Mouse (Mus musculus): Measurements from ENCODE around the gene Tmem265.

The Tmem265 gene

DNA sequence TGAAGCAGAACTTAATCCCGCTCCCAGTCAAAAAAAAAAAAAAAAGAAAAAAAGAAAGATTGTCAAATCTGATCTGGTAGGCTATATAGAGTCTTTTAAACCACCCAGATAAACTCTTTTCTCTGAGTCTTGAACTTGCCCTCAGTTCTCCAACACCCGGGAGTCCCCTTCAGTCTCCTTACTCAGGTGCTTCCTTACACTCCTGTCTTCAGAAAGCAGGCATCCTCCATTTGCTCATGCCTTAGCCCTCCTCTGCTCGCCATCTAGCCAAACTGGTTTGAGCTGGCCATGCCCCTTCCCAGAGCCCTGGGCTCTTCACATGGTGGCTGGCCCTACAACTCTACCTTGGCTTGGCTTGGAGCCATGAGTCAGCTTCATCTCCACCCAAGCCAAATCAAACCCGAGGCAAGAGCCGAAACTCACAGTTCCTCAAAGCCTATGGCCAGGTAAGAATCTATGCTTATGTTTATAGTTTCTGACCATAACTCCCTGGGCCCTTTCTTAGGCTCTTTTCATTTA lies at the start of gene Tmem265:
Gene Tmem265, plus strand, starts transcription at position 51 of the 519 bp plus-strand sequence.
- DNase-seq (ENCODE audit: low spot score): no peak

DNA sequence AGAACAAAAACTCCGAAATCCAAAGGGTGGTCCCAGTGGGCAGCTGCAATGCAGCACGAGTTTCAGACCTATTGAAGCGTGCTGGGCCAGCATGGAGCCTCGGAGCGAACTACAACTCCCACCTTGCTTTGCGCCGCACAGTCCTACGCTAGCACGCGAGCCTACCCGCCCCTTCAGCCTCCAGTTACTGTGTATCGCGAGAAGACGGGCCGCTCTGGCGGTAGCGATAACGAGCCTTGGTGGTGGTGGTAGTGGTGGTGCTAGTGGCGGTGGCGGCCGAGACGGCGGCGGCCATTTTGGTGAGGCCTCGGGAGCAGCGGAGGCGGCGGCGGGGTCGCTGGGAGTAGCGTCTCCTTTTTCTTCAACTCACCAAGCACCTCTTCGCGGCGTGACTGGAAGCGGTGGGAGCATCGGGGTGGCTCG lies 49.4 kb upstream of the Tmem265 start, which contains the start of gene Srcap:
Gene Srcap, plus strand, starts transcription at position 176 of the 423 bp plus-strand sequence.
- peak; percentile 89 for DNase-seq (ENCODE audit: low spot score)

DNA sequence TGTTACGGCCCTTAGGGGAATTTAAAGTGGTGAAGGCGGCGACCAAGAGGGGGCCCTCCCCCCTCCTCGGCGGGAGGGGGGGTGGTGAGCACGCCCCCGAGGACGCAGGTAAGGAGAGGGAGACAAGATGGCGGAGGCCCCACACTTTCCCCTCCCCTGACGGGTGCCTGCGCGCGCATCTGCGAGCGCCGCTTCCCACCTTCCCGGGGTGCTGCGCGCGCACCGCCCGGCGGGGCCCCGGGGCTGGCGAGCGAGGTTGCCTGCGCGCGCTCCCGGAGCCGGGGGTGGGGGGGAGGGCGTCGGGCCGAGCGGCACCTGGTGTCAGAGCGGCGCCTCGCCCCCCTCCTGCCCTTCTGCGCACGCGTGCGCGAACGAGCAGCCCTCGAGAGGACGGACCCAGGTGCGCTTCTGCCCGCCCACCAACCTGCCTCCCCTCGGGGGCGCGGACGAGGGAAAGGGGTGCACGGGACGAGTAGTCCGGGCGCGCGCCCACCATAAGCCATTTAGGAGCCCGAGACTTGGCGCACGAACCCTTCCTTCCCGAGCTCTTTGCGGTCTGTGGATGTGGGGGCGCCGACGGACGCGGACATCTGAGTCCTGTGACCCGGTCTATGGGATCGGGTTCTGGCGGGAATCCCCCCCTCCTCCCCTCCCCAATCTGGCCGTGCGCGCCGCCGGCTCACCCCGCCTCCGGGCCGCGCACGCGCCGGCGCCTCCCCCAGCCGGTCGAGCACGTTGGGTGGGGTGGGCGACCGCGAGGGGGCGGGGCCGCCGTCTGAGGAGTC lies 48.8 kb upstream of the Tmem265 start:
- peak; percentile 87 for DNase-seq (ENCODE audit: low spot score)

DNA sequence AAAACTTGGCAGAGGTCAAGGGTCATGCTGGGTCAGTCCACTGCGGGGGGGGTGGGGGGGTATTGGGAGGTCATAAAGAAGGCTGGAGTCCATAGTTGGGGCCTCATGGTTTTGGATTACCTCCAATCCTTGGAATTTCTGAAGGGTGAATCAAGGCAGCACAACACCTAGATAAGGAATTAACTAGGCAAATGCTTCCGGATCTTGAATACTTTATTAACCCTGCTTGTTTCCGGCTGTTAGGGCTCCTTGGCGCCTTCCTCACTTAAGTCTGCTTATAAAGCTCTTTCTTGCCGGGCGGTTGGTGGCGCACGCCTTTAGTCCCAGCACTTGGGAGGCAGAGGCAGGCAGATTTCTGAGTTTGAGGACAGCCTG lies 48.2 kb upstream of the Tmem265 start:
- no peak for DNase-seq (ENCODE audit: low spot score)

DNA sequence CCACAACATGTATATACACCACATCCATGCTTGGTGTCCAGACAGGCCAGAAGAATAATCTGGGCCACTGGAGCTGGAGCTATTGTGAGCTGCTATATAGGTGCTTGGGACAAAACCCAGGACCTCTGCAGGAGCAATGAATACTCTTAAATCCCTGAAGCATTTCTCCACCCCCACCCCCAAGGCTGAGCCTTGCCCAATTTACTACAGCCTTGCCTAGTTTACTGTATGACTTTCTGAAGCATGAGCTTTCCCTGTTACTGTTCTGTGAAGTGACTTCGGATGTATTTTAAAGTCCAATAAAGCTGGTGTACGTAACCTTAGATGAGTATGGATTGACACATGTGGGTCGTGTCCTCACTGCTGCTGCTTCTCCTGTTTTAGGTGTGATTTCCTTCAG lies 47.4 kb upstream of the Tmem265 start:
- no peak for DNase-seq (ENCODE audit: low spot score)

DNA sequence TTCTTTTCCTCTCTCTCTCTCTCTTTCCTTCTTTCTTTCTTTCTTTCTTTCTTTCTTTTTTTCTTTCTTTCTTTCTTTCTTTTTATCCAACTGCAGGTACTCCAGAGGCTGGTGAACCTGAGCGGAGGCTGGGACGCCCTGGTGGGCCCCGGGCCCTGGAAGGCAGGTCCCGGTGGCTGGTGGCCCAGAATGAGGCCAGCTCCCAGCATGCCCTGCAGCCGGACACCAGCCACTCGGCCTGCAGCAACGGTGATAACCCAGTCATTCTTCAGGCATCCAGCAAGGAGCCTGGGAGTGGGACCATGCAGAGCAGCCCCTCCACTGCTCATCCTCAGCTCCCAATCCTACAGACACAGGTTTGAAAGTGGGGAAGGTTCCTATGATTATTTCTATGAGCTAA lies 45.3 kb upstream of the Tmem265 start:
- DNase-seq (ENCODE audit: low spot score): no peak

DNA sequence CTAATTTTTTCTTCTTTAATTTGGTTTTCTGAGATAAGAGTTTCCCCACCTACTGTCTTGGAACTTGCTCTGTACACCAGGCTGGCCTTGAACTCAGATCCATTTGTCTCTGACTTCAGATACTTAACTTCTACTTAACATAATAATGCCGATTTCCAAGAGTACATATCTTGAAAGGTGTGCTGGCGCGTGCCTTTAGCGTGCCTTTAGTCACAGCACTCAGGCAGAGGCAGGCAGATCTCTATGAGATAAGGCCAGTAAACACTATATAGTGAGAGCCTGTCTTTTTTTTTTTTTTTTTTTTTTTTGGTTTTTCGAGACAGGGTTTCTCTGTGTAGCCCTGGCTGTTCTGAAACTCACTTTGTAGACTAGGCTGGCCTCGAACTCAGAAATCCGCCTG lies 44.8 kb upstream of the Tmem265 start:
- no peak for DNase-seq (ENCODE audit: low spot score)

DNA sequence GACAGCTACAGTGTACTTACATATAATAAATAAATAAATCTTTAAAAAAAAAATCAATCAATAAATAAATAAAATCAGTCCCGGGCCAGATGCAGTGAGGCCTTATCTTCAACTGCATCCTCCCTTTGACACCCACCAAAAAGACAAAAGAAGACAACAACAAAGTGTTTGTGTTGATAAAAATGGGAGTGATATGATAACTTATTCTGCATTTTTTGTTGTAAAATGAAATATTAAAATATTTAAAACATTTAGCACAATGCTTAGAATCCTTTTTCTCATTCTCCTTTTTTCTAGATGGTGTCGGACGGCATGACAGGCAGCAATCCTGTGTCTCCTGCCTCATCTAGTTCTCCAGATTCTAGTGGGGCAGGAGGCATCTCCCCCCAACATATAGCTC lies 41.9 kb upstream of the Tmem265 start, which contains the start of gene Gm42715:
Gene Gm42715, plus strand, starts transcription at position 301 of the 400 bp plus-strand sequence.
- no peak for DNase-seq (ENCODE audit: low spot score)

DNA sequence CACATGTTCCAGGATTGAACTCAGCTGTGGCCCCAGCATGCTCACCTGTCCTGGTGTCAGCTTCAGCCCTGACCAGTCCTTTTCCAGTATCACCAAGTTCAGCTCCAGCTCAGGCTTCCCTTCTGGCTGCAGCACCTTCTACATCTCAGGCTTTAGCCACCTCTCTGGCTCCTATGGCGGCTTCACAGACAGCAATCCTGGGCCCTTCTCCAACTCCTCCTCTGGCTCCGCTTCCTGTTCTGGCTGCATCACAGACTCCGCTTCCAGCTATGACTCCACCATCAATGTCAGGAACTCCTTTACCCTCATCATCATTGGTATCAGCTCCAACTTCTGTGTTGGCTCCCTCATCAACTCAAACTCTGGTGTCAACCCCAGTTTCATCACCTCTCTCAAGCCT lies 19.5 kb upstream of the Tmem265 start:
- DNase-seq (ENCODE audit: low spot score): no peak

DNA sequence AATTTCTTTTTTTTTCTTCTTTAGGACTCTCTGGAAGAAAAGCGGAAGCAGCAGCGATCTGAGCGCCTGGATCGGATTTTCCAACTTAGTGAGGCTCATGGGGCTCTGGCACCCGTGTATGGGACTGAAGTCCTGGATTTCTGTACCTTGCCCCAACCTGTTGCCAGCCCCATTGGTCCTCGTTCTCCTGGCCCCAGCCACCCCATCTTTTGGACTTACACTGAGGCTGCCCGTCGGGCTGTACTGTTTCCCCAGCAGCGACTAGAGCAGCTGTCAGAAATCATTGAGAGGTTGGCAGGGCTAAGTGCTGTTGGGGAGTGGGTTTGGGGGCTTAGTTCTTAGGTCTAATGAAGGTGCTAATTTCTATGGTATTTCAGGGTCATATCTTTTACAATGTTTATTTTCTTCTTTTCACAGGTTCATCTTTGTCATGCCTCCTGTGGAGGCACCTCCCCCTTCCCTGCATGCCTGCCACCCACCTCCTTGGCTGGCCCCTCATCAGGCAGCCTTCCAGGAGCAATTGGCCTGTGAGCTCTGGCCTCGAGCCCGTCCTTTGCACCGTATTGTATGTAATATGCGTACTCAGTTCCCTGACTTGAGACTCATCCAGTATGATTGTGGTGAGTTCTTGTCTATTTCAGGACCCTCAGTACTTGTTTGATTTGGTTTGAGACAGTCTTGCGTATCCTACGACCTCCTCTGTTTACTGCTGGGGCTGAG lies 11.9 kb upstream of the Tmem265 start:
- no peak for DNase-seq (ENCODE audit: low spot score)

DNA sequence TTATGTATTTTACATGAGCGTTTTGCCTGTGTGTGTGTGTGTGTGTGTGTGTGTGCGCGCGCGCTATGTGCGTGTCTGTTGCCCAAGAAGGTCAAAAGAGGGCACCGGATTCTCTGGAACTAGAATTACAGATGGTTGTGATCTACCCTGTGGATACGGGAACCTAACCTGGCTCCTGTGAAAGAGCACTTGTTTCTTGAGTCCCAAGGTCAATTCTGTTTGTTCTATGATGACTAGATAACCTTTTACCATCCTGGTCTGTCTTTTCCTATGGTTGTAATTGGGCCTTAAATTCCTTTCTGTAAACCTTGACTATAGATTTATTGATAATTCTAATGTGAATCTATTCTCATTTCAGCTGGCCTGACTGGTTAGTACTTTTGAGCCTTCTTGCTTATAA lies 9.6 kb upstream of the Tmem265 start:
- DNase-seq (ENCODE audit: low spot score): no peak

DNA sequence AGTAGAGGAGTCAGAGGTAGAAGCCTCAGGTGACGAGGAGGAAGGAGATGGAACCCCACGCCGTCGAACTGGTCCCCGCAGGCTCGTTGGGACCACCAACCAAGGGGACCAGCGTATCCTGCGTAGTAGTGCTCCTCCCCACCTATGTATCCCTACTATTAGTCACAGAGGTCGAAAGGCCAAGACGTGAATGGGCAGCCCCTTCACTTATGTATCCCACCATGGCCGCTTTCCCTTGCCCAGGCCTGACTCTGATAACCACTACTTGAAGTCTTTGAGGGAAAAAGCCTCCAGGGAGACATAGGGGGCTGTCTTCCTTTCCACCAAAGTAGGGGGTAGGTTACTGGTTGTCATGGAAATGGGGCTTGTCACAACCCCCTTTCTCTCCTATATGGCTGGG lies 610 bp upstream of the Tmem265 start:
- no peak for DNase-seq (ENCODE audit: low spot score)

DNA sequence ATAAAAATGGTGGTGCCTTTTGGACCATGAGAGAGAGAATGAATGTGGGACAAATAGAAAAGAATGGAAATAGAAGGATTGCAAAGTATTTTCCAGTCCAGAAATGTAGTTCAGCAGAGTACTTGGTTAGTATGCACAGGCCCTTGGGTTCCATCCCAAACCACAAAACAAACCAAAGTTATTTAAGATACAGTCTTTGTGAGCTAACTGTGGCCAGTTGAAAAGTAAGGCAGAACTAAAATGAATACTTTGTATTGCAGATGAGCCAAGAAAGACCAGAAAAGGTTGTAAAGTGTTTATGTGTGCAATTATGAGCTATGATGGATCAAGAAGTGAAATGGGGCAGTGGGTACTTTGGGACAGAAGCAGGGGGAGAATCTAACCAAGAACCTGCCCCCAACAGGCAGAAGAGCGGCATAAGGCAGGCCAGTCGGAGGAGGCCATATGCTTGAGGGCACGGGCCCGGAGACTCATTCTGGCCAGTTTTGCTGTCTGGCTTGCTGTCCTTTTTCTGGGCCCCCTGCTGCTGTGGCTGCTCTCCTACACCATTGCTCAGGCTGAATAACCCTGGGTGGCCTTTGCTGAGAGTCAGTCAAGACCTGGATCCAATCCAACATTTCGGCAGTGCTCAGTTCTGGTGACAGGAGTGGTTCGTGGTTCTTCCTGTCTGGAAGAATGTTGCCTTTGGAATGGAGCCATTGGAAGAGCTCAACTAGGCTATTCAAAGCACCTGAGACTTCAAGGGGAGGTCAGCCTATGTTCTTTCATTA lies 3.4 kb downstream of the Tmem265 start:
- DNase-seq (ENCODE audit: low spot score): no peak

DNA sequence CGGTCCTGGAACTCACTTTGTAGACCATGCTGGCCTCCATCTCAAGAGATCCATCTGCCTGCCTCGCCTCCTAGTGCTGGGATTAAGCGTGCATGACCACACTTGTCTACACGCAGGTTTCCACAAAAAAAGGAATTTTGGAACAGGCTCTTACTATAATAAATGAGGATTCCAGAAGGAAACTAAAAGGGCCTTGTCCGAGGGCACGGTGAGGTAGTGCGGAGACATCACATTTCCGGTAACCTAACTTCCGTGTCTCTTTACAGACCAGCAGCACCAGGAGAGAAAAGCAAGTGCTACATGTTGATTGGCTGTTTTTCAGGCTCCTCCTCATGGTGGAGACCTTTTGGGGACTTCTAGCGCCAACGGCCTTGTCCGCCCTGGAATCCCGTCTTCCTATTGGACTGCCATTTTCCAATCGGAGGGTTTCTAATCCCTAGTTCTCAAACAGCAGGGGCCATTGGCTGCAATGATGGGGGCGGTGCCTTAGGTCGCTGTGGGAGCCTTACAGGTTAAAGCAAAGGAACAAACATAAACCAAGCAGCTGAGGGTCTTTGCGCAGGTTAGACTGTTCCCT lies 11.8 kb downstream of the Tmem265 start, which contains the start of gene Phkg2:
Gene Phkg2, plus strand, starts transcription at position 446 of the 577 bp plus-strand sequence.
- DNase-seq (ENCODE audit: low spot score): peak; percentile 77

DNA sequence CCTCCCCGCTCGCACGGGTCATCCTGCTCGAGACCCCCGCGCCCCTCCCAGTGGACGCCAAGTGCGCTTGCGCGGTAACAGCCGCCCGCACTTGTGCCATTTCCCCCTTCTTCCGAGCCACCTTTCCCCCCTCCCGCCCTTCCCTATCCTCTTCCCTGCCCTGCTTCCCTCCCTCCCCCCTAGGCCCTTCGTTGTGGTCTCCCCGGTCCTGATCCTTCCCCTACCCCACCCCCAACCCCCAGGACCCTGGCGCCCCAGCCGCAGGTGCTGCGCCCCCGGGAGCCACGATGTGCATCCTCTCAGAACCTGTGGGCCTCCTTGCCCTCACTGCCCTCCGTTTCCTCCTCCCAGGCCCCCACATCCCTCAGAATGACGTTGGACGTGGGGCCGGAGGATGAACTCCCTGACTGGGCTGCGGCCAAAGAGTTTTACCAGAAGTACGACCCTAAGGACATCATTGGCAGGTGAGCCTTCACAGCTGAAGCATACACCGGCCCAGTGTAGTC lies 12.4 kb downstream of the Tmem265 start:
- no peak for DNase-seq (ENCODE audit: low spot score)

DNA sequence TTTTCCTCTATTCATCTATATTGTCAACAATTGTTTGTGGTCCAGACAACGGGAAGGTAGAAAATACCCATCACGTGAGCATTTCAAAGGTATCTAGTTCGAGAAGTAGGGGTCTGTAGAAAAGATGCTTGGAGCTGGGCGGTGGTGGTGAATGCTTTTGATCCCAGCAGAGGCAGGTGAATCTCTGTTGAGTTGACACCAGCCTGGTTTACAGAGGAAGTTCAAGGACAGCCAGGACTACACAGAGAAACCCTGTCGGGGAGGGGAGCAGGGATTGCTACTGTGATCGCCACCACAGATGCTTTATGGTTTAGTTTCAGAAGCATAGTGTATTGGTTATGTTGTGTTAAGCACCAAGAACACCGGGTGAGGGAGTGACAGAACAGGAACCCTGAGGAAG lies 12.9 kb downstream of the Tmem265 start:
- DNase-seq (ENCODE audit: low spot score): no peak

DNA sequence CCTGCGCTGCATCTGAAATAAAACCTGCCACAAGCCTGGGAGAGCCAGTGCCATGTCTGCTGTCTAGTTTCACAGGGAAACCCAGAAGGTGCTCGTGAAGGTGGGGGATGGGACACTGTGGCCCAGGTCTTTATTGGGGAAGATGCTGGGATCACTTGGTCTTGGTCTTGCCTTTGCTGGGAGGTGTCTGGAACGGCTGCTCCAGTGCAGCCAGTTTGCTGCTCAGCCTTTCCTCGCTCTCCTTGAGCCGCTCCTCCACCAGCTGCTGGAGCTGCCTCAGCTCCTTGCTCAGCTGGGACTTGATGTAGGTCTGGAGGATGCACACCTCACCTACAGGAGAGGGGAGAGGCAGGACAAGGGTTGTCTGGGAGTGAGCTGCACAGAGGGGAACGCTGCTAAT lies 22.1 kb downstream of the Tmem265 start:
- no peak for DNase-seq (ENCODE audit: low spot score)

DNA sequence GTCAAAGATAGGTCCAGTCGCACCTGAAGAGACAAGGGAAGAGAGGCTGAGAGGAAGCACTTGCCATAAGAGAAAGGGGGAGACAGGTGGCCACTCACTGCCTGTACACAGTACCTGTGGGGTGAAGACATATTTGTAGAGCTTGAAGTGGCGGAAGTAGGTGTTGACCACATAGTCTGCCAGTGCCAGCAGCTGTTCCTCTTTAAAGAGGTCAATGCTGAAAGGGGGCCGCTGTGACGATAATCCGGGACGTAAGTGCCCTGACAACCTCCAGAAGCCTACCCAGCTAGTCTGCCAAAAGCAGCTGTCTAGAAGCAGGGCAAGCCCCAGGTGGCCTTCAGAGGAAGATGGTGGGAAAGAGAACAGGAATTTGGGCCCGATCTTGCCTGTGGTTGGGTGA lies 23.8 kb downstream of the Tmem265 start:
- DNase-seq (ENCODE audit: low spot score): no peak

DNA sequence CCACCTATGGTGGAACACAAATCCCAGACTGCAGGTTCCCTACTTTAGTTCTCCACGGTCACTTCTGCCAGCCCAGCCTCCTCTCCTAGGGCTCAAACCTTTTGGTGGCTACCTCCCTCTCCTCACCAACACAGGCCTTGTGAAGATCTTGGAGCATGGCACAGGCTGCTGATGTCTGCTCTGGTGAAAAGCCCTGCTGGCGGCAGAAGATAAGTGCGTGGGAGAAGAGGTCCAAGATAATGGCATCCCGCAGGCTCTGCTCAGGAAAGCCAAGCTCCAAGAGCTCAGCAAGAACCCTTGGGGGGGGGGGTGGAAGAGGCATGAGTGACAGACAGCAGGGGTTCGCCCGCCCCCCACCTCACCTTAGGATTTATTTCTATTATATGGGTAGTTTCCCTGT lies 25.0 kb downstream of the Tmem265 start:
- no peak for DNase-seq (ENCODE audit: low spot score)

DNA sequence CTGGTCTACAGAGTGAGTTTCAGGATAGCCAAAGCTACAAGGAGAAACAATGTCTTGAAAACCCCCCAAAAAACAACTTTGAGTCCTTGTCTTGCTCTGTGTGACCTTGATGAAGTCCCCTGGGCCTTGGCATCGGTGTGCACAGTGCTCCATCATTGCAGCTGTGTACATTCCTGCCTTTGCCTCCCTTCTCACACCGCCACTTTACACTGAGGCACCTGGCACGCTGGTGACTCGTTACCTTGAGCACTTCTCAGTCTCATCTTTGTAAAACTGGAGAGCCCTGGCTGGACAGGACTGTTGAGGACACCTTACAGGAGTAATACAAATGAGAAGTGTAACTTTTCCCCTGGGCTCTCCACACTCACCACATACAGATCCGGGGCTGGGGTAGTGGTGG lies 26.0 kb downstream of the Tmem265 start:
- no peak for DNase-seq (ENCODE audit: low spot score)

DNA sequence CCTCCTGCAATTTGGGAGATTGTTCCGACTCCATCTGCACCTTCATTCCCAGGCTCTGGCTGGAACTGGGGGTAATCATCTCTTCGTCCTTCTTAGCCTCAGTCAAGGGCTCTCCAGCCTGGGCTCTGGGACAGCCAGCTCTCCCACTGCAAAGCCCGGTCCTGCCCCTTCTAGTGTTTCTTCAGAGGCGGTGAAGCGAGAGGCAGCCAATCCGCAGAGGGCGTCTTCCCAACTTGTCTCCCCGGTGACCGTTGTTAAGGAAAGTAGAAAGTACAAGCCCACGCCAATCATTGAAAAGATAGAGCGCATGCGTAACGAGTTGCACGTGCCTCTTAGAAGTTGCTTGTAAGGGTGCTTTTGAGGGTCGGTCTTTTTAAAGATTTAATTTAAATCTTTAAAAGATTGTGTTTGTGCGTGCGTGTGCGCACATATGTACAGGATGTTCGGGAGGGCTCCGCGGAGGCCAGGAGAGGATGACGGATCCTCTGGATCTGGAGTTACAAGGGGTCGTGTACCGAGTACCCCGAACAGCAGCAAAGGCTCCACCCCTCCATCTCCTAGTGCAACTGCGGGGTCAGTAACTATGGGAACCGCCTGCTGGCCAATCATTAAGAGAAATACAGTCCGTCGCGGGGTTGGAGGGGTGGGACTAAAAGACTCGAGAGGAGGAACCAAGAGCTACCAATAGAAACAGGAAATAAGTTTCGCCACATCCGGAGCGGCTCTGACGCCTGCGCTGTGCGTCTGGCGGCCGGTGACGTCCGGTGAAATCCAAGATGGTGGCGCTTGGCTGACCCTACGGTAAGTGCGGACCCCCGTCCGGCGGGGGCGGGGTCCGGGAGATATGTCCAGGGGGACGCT lies 27.1 kb downstream of the Tmem265 start, which contains the start of the genes Ccdc189 and Rnf40:
Gene Ccdc189, minus strand, starts transcription at position 585 of the 861 bp plus-strand sequence.
Gene Rnf40, plus strand, starts transcription at position 757 of the 861 bp plus-strand sequence.
- DNase-seq (ENCODE audit: low spot score): peak; percentile 75

Data from urinary bladder, postnatal 25 days (tissue).